Mouse (Mus musculus): ENCODE measurements around the gene Crybb1. TPM values are rescaled to one million over a fixed set of nuclear protein-coding genes. Genes with fewer than 3 reads are reported as not detected.

The Crybb1 gene
- polyA plus RNA-seq, 1 experiment from 2014 or later = 0.83 TPM

DNA sequence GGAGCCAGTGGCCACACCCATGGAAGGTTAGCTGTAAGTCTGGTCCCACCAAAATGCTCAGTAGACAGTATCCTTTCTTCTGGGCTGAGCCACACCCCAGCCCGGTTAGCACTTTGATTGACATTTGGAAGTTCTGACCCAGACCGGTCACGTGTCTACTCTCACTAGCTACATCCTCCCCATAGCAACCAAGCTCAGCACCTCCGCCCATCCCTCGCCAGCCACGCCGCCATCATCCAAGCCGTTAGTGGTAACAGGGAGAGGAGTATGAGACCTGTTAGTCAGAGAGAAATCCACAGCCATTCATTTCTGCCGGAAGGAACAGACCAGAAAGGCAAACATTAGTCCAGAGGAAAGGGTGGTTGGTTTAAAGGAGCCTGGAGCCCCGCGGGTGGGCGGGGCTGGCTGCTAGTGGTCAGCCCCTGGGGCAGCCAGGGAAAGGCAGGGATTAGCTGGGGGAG, 40.3 kb upstream of the Crybb1 start:
- no peak overlapping the region for H3K9ac ChIP-seq (ENCODE audit: low read depth, low read length)
- H3K36me3 ChIP-seq (ENCODE audit: control insufficient read depth, insufficient read depth, low read length) = no peaks in the 10 kb centered on the region
- no peaks in the 10 kb centered on the region for H3K9me3 ChIP-seq (ENCODE audit: control insufficient read depth, low read length)

DNA sequence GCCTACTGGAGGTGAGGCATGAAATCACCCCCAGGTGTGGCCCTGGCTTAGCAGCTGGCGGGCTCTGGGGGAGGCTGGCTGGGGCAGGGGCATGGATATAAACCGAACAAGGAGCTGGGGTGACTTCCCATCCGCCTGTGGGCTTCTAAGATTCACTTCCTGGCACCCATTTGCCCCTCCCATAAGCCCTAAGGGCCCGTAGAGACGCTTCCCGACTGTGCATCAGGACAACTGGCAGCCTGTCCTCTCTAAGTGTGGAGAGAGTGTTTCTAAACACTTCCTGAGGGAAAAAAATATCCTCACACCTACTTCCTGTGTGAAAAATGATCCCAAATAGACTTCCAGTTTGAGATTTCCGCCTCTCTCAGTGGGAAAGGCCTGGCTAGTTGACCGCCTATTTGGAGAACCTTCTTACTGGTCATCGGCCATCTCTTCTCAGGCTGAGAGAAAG, 39.8 kb upstream of the Crybb1 start:
- Histone ChIP-seq H3K4me3 (ENCODE audit: low read length) (peak overlapping the region; percentile 12; the same call in 1 of the 2 replicates), H3K9ac (ENCODE audit: low read depth, low read length) (no peak overlapping the region; the same call in 1 of the 2 replicates), H3K4me1 (ENCODE audit: control insufficient read depth, insufficient read depth, low read length) (peaks cover 14% of the 10 kb centered on the region), H3K36me3 (ENCODE audit: control insufficient read depth, insufficient read depth, low read length) (no peaks in the 10 kb centered on the region), H3K27ac (ENCODE audit: low read depth, low read length) (peak overlapping the region; percentile 60; the same call in 1 of the 2 replicates), H3K4me2 (replicated peaks; ENCODE audit: low read depth, low read length) (peak overlapping the region; percentile 25), H3K27me3 (ENCODE audit: control insufficient read depth, insufficient read depth, low read length) (no peaks in the 10 kb centered on the region; the same call in 1 of the 2 replicates), H3K9me3 (ENCODE audit: control insufficient read depth, low read length) (no peaks in the 10 kb centered on the region)
- 44% methylated on average over 9 of the region's 9 CpGs for WGBS
- ATAC-seq (ENCODE audit: low FRiP score, low TSS enrichment) = no peak

More for the DNA sequence above, 40.3 kb upstream of the Crybb1 start:
- 23% methylated on average over 12 of the region's 12 CpGs for WGBS
- peak overlapping the region; percentile 60; the same call in 1 of the 2 replicates for H3K27ac ChIP-seq (ENCODE audit: low read depth, low read length)
- peak overlapping the region; percentile 25 for H3K4me2 ChIP-seq (replicated peaks; ENCODE audit: low read depth, low read length)
- peaks cover 14% of the 10 kb centered on the region for H3K4me1 ChIP-seq (ENCODE audit: control insufficient read depth, insufficient read depth, low read length)
- peak overlapping the region; percentile 12; the same call in 1 of the 2 replicates for H3K4me3 ChIP-seq (ENCODE audit: low read length)
- H3K27me3 ChIP-seq (ENCODE audit: control insufficient read depth, insufficient read depth, low read length) = no peaks in the 10 kb centered on the region; the same call in 1 of the 2 replicates
- no peak for ATAC-seq (ENCODE audit: low FRiP score, low TSS enrichment)

DNA sequence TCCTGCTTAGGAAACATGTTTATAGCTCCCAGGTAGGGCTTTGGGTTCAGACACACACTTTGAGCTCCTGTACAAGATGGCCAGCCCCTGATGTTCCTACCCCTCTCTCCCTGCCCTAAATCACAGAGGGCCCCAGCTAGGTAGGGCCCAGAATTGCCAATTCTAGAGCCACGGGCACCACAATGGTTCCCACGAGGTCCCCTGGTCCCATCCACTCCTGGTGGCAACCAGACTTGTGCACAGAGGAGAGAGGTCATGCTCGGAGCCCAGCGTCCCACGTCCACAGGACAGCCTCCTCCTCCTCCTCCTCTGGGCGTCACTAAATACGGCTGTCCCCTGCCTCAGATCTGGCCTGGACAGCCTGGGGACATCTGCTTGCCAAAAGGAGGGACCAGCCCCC, 39.3 kb upstream of the Crybb1 start:
- H3K27ac ChIP-seq (ENCODE audit: low read depth, low read length) = no peak overlapping the region
- H3K4me3 ChIP-seq (ENCODE audit: low read length) = no peak overlapping the region
- ATAC-seq (ENCODE audit: low FRiP score, low TSS enrichment) = no peak
- no peak overlapping the region for H3K9ac ChIP-seq (ENCODE audit: low read depth, low read length)
- no peak overlapping the region for H3K4me2 ChIP-seq (replicated peaks; ENCODE audit: low read depth, low read length)
- no peaks in the 10 kb centered on the region for H3K9me3 ChIP-seq (ENCODE audit: control insufficient read depth, low read length)
- peaks cover 14% of the 10 kb centered on the region for H3K4me1 ChIP-seq (ENCODE audit: control insufficient read depth, insufficient read depth, low read length)
- H3K36me3 ChIP-seq (ENCODE audit: control insufficient read depth, insufficient read depth, low read length) = no peaks in the 10 kb centered on the region
- no peaks in the 10 kb centered on the region; the same call in 1 of the 2 replicates for H3K27me3 ChIP-seq (ENCODE audit: control insufficient read depth, insufficient read depth, low read length)
- WGBS = 75% methylated on average over 7 of the region's 7 CpGs

DNA sequence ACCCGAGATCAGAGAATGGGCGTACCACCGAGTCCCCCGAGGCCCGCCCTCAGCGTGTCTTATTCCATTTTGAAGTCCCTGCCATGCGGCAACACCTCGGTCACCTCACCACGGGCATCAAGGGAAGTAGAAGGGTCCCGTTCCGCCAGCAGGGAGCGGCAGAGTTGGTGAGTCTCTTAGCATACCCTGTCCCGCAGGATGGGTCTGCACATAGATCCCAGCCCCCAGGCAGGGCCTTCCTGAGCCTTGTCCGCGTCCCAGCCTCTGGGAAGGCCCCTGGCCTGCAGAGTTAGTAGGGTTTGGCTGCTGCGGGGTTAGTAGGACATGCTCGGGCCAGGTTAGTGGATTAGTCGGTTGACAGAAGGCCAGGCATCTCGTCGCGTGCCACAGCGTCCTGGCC, 38.6 kb upstream of the Crybb1 start:
- H3K27me3 ChIP-seq (ENCODE audit: control insufficient read depth, insufficient read depth, low read length) = no peaks in the 10 kb centered on the region; the same call in 1 of the 2 replicates

DNA sequence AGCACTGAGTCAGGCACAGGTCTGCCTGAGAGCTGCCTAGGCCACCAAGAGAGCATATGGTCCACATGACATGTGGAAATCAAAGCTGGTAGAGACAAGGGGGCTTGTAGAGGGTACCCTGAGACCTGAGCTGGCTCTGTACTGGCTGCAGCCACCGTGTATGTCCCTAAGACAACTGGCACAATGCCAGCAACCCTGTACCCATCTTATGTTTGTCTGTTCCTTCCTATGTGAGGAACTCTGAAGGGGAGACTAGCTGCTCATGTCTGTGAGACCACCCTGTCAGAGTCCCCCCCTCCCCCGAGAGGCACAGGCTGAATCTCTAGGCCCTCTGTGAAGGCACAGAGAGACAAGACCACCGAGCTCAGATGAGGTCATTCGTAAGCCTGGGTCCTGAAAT, 36.9 kb upstream of the Crybb1 start:
- no peaks in the 10 kb centered on the region for H3K9me3 ChIP-seq (ENCODE audit: control insufficient read depth, low read length)
- ATAC-seq (ENCODE audit: low FRiP score, low TSS enrichment) = no peak
- 74% methylated on average over 4 of the region's 4 CpGs for WGBS
- no peak overlapping the region for H3K4me2 ChIP-seq (replicated peaks; ENCODE audit: low read depth, low read length)
- no peak overlapping the region for H3K27ac ChIP-seq (ENCODE audit: low read depth, low read length)
- no peaks in the 10 kb centered on the region; the same call in none of the 2 replicates for H3K27me3 ChIP-seq (ENCODE audit: control insufficient read depth, insufficient read depth, low read length)
- no peaks in the 10 kb centered on the region for H3K36me3 ChIP-seq (ENCODE audit: control insufficient read depth, insufficient read depth, low read length)
- H3K9ac ChIP-seq (ENCODE audit: low read depth, low read length) = no peak overlapping the region
- H3K4me3 ChIP-seq (ENCODE audit: low read length) = no peak overlapping the region
- peaks cover 14% of the 10 kb centered on the region for H3K4me1 ChIP-seq (ENCODE audit: control insufficient read depth, insufficient read depth, low read length)

More for the DNA sequence above, 38.6 kb upstream of the Crybb1 start:
- Histone ChIP-seq H3K4me1 (ENCODE audit: control insufficient read depth, insufficient read depth, low read length) (peaks cover 14% of the 10 kb centered on the region), H3K36me3 (ENCODE audit: control insufficient read depth, insufficient read depth, low read length) (no peaks in the 10 kb centered on the region), H3K9ac (ENCODE audit: low read depth, low read length) (no peak overlapping the region), H3K27ac (ENCODE audit: low read depth, low read length) (no peak overlapping the region), H3K4me3 (ENCODE audit: low read length) (no peak overlapping the region), H3K9me3 (ENCODE audit: control insufficient read depth, low read length) (no peaks in the 10 kb centered on the region), H3K4me2 (replicated peaks; ENCODE audit: low read depth, low read length) (no peak overlapping the region)
- no peak for ATAC-seq (ENCODE audit: low FRiP score, low TSS enrichment)
- 58% methylated on average over 22 of the region's 22 CpGs for WGBS

DNA sequence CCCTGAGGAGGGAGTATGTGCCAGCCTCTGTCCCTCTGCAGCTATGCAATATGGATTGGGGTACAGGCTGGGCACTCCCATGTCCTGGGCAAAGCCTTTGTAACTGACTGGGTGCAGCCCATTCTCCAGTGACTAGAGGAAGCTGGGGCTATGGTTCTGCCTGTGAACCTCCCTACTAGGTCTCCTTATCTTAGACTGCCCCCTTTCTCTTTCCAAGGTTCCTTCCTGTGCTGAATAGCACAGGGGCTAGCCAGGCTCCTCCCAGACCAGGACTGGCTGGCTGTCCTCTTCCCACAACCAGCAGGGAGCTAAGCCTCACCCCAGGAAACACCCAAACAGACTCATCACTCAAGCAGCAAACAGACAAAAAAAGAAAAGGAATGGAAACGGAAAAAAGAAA, 36.2 kb upstream of the Crybb1 start:
- H3K4me1 ChIP-seq (ENCODE audit: control insufficient read depth, insufficient read depth, low read length) = peaks cover 10% of the 10 kb centered on the region
- H3K4me2 ChIP-seq (replicated peaks; ENCODE audit: low read depth, low read length) = no peak overlapping the region
- ATAC-seq (ENCODE audit: low FRiP score, low TSS enrichment) = no peak
- no peak overlapping the region for H3K27ac ChIP-seq (ENCODE audit: low read depth, low read length)
- no peak overlapping the region for H3K9ac ChIP-seq (ENCODE audit: low read depth, low read length)
- H3K4me3 ChIP-seq (ENCODE audit: low read length) = no peak overlapping the region
- no peaks in the 10 kb centered on the region for H3K36me3 ChIP-seq (ENCODE audit: control insufficient read depth, insufficient read depth, low read length)
- 22% methylated on average over 1 of the region's 1 CpGs for WGBS
- H3K9me3 ChIP-seq (ENCODE audit: control insufficient read depth, low read length) = no peaks in the 10 kb centered on the region
- H3K27me3 ChIP-seq (ENCODE audit: control insufficient read depth, insufficient read depth, low read length) = no peaks in the 10 kb centered on the region; the same call in none of the 2 replicates

DNA sequence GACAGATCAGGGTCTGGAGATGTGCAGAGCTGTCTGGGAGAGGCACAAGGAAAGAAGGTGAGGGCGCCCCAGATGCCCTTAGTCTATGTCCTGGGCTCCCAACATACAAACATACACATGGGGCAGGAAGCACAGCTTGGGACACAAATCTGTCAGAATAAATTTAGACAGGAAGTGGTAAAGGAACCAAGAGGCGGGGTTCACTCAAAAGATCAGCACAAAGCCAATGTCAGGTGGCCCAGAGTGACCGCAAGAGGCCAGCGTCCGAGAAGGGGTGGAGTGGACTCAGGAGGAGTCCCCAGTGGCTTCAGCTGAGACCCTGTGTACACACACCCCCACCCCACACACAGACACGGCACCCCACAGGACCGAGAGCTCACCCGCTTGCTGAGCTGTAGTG, 35.4 kb upstream of the Crybb1 start:
- WGBS = 72% methylated on average over 8 of the region's 8 CpGs
- H3K9me3 ChIP-seq (ENCODE audit: control insufficient read depth, low read length) = no peaks in the 10 kb centered on the region
- no peak for ATAC-seq (ENCODE audit: low FRiP score, low TSS enrichment)
- no peak overlapping the region for H3K4me3 ChIP-seq (ENCODE audit: low read length)
- no peaks in the 10 kb centered on the region; the same call in none of the 2 replicates for H3K27me3 ChIP-seq (ENCODE audit: control insufficient read depth, insufficient read depth, low read length)
- peaks cover 8% of the 10 kb centered on the region for H3K4me1 ChIP-seq (ENCODE audit: control insufficient read depth, insufficient read depth, low read length)
- H3K36me3 ChIP-seq (ENCODE audit: control insufficient read depth, insufficient read depth, low read length) = no peaks in the 10 kb centered on the region
- H3K9ac ChIP-seq (ENCODE audit: low read depth, low read length) = no peak overlapping the region
- H3K27ac ChIP-seq (ENCODE audit: low read depth, low read length) = no peak overlapping the region
- H3K4me2 ChIP-seq (replicated peaks; ENCODE audit: low read depth, low read length) = no peak overlapping the region

DNA sequence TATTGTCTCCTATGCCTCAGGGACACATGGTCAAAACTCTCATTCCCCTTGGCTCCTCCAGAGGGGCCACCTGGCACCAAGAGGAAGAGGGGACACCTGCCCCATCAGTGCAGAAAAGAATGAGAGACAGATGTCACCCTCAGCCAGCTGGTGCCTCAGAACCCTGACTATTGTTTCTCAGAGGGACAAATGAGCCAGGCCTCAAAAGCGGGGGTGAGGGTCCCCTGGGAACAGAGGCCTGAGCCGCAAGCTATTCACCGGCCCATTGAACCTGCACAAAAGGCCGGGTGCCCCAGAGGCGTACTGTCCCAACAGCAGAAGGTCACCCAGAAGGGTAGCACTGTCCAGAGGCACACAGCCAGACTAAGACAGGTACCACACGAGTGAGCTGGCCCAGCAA, 30.0 kb upstream of the Crybb1 start:
- WGBS = 59% methylated on average over 6 of the region's 6 CpGs
- Histone ChIP-seq H3K4me3 (ENCODE audit: low read length) (no peak overlapping the region), H3K9me3 (ENCODE audit: control insufficient read depth, low read length) (no peaks in the 10 kb centered on the region), H3K27me3 (ENCODE audit: control insufficient read depth, insufficient read depth, low read length) (peaks cover 48% of the 10 kb centered on the region), H3K4me2 (replicated peaks; ENCODE audit: low read depth, low read length) (no peak overlapping the region), H3K27ac (ENCODE audit: low read depth, low read length) (no peak overlapping the region), H3K4me1 (ENCODE audit: control insufficient read depth, insufficient read depth, low read length) (peaks cover 11% of the 10 kb centered on the region; the same call in 1 of the 2 replicates), H3K9ac (ENCODE audit: low read depth, low read length) (no peak overlapping the region), H3K36me3 (ENCODE audit: control insufficient read depth, insufficient read depth, low read length) (no peaks in the 10 kb centered on the region)
- ATAC-seq (ENCODE audit: low FRiP score, low TSS enrichment) = no peak

DNA sequence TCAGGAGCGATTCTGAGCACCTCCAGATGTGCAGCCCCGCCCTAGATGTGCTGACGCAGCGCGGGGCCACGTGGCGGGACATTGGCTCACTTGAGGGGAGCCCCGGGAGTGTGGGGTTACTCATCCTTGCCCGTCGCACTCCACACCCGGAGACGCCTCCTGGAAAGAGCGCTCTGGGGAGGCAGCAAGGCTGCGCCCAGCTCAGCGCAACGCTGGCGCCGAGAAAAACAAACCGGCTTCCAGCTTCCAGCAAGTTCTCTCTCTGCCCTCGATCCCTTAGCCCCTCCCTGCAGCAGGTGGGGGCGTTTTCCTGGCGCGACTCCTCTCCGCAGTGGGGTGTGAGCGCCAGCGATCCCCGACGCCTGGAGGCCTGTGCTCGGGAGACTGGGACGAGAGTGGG, 28.3 kb upstream of the Crybb1 start:
- Histone ChIP-seq H3K4me1 (ENCODE audit: control insufficient read depth, insufficient read depth, low read length) (peaks cover 11% of the 10 kb centered on the region; the same call in 1 of the 2 replicates), H3K36me3 (ENCODE audit: control insufficient read depth, insufficient read depth, low read length) (no peaks in the 10 kb centered on the region), H3K4me2 (replicated peaks; ENCODE audit: low read depth, low read length) (peak overlapping the region; percentile 61), H3K27me3 (ENCODE audit: control insufficient read depth, insufficient read depth, low read length) (peaks cover 54% of the 10 kb centered on the region), H3K27ac (ENCODE audit: low read depth, low read length) (no peak overlapping the region), H3K4me3 (ENCODE audit: low read length) (peak overlapping the region; percentile 41), H3K9ac (ENCODE audit: low read depth, low read length) (peak overlapping the region; percentile 31; the same call in 1 of the 2 replicates), H3K9me3 (ENCODE audit: control insufficient read depth, low read length) (no peaks in the 10 kb centered on the region)
- ATAC-seq (ENCODE audit: low FRiP score, low TSS enrichment) = peak; percentile 32; the same call in 1 of the 2 replicates
- WGBS = under 1% methylated on average over 30 of the region's 30 CpGs
